Mouse (Mus musculus): ENCODE measurements around the gene Plekha7.

GRCm38 (mm10) chr7:116119306-116119857 lies 188.8 kb downstream of the Plekha7 start:
- no peak for TF ChIP-seq CTCF (IDR thresholded peaks at IDR 0.05; ENCODE audit: extremely low read depth, insufficient read depth, insufficient read length, insufficient replicate concordance)
- TF ChIP-seq POLR2A (IDR thresholded peaks at IDR 0.05; ENCODE audit: low read depth, low read length): no peak
